ENCODE assay signal across 8 mouse cellular contexts in genomic region chr5:110447720-110448435, GRCm38 (mm10). TPM values are rescaled to one million over a fixed set of nuclear protein-coding genes. Genes with fewer than 3 reads are reported as not detected.
DNase-seq lines count a peak whose midpoint lies in the region; ATAC-seq and TF ChIP-seq lines count a peak whose summit lies in the region.

No protein-coding gene starts in this region.

- no peak overlapping the region for H3K27ac ChIP-seq in embryonic fibroblast, embryonic 13.5 days (ENCODE audit: insufficient read depth, low read length)
- H3K27ac ChIP-seq in hindbrain, embryonic 16.5 days (ENCODE audit: low read depth, low read length): peak overlapping the region; percentile 80
- peak overlapping the region; percentile 87 for H3K27ac ChIP-seq in liver, embryonic 15.5 days (replicated peaks)
- peak overlapping the region; percentile 66 for H3K27ac ChIP-seq in neural tube, embryonic 14.5 days (ENCODE audit: low read depth, low read length)

- no peaks in the 10 kb centered on the region for H3K27me3 ChIP-seq in hindbrain, embryonic 16.5 days (replicated peaks; ENCODE audit: control insufficient read depth, insufficient read depth, low read length)
- H3K27me3 ChIP-seq in liver, embryonic 15.5 days: peaks cover 24% of the 10 kb centered on the region; the same call in 1 of the 2 replicates
- H3K27me3 ChIP-seq in neural tube, embryonic 14.5 days (ENCODE audit: control insufficient read depth, insufficient read depth, low read length): no peaks in the 10 kb centered on the region

- H3K9me3 ChIP-seq in hindbrain, embryonic 16.5 days (ENCODE audit: control insufficient read depth, low read length): no peaks in the 10 kb centered on the region
- no peaks in the 10 kb centered on the region for H3K9me3 ChIP-seq in liver, embryonic 15.5 days (replicated peaks)
- no peaks in the 10 kb centered on the region for H3K9me3 ChIP-seq in neural tube, embryonic 14.5 days (ENCODE audit: control insufficient read depth, low read length)

- peak overlapping the region; percentile 89 for H3K4me3 ChIP-seq in embryonic fibroblast, embryonic 13.5 days (ENCODE audit: insufficient read depth, low read length)
- peak overlapping the region; percentile 96 for H3K4me3 ChIP-seq in hindbrain, embryonic 16.5 days (ENCODE audit: low read length)
- H3K4me3 ChIP-seq in liver, embryonic 15.5 days (replicated peaks): peak overlapping the region; percentile 97
- H3K4me3 ChIP-seq in neural tube, embryonic 14.5 days (ENCODE audit: low read depth, low read length): peak overlapping the region; percentile 85

- peak; percentile 46 for ATAC-seq in hindbrain, embryonic 16.5 days
- ATAC-seq in liver, embryonic 15.5 days (ENCODE audit: insufficient read depth): peak; percentile 40
- peak; percentile 56 for ATAC-seq in neural tube, embryonic 14.5 days (ENCODE audit: low read depth)

- 0 out of 2 replicates have a peak, but pooled peaks cover 5% of the 10 kb centered on the region for H3K4me1 ChIP-seq in embryonic fibroblast, embryonic 13.5 days (ENCODE audit: control insufficient read depth, insufficient read depth, low read length)
- H3K4me1 ChIP-seq in hindbrain, embryonic 16.5 days (ENCODE audit: control insufficient read depth, insufficient read depth, low read depth, low read length): peaks cover 15% of the 10 kb centered on the region
- peaks cover 41% of the 10 kb centered on the region for H3K4me1 ChIP-seq in liver, embryonic 15.5 days (replicated peaks)
- H3K4me1 ChIP-seq in neural tube, embryonic 14.5 days (ENCODE audit: control insufficient read depth, insufficient read depth, low read length): peaks cover 17% of the 10 kb centered on the region

- peak overlapping the region; percentile 92 for H3K9ac ChIP-seq in hindbrain, embryonic 16.5 days (ENCODE audit: low read depth, low read length)
- peak overlapping the region; percentile 93 for H3K9ac ChIP-seq in liver, embryonic 15.5 days
- H3K9ac ChIP-seq in neural tube, embryonic 14.5 days (replicated peaks; ENCODE audit: low read depth, low read length): peak overlapping the region; percentile 87

- DNase-seq in heart, adult 18-20 months: peak; percentile 27 to 47
- DNase-seq in heart, adult 9 months (ENCODE audit: low spot score in 2 of 2): no peak
- DNase-seq in adipocyte (ENCODE audit: low spot score): peak; percentile 31
- no peak for DNase-seq in layer of hippocampus, adult 9-10 months (ENCODE audit: low spot score)

- 0% methylated on average over 63 of the region's 98 CpGs for WGBS in hindbrain, embryonic 16.5 days
- 0% methylated on average over 88 of the region's 98 CpGs for WGBS in liver, embryonic 15.5 days (ENCODE audit: insufficient replicate concordance)
- under 1% methylated on average over 92 of the region's 98 CpGs for WGBS in neural tube, embryonic 14.5 days

- H3K4me2 ChIP-seq in hindbrain, embryonic 16.5 days (ENCODE audit: low read length): peak overlapping the region; percentile 76
- peak overlapping the region; percentile 95 for H3K4me2 ChIP-seq in liver, embryonic 15.5 days
- H3K4me2 ChIP-seq in neural tube, embryonic 14.5 days (ENCODE audit: low read depth, low read length): peak overlapping the region; percentile 71

- TF ChIP-seq CTCF in embryonic fibroblast, embryonic 13.5 days (IDR thresholded peaks at IDR 0.05; ENCODE audit: borderline replicate concordance, insufficient read depth, low read length): no peak

- H3K36me3 ChIP-seq in hindbrain, embryonic 16.5 days (ENCODE audit: control insufficient read depth, insufficient read depth, low read length): no peaks in the 10 kb centered on the region
- H3K36me3 ChIP-seq in liver, embryonic 15.5 days (replicated peaks): no peaks in the 10 kb centered on the region
- no peaks in the 10 kb centered on the region for H3K36me3 ChIP-seq in neural tube, embryonic 14.5 days (ENCODE audit: control insufficient read depth, insufficient read depth, low read length)

- no peak for TF ChIP-seq POLR2A in embryonic fibroblast, embryonic 13.5 days (IDR thresholded peaks at IDR 0.05; ENCODE audit: low read depth, low read length)

RNA-seq across cellular contexts. Expression of gene Fbrsl1, which starts 0.4 kb away (rescaled TPM):
- 10 to 100 TPM; 44.9 to 50.1 TPM for total RNA-seq in heart, adult 18-20 months (2021)
- polyA plus RNA-seq in embryonic fibroblast, embryonic 13.5 days (2011; ENCODE audit: insufficient read length, low read depth, missing spikeins): 11.4 and 13.3 TPM in 2 replicates
- polyA plus RNA-seq in hindbrain, embryonic 16.5 days (2015; fragmentation: Nextera tagmentation; extraction: Ambion mirVana): 10.7 and 13.6 TPM in 2 replicates
- 4.1 and 4.9 TPM in 2 replicates for polyA plus RNA-seq in liver, embryonic 15.5 days (2015; fragmentation: Nextera tagmentation; extraction: Ambion mirVana)
- 21.2 and 23.5 TPM in 2 replicates for polyA plus RNA-seq in neural tube, embryonic 14.5 days (2014; fragmentation: Nextera tagmentation; extraction: Ambion mirVana)

Comparison
In these comparisons a context has a peak if more than half of its experiments do, and no peak if none do; other contexts are left out.
1. DNase-seq: peak in heart, adult 18-20 months (2 of 2) and adipocyte (single experiment); none in heart, adult 9 months (0 of 2) and layer of hippocampus, adult 9-10 months (single experiment).
2. Peak in every context shown above with its lines, with median percentiles within 50 percentile points of each other: H3K4me3 ChIP-seq, ATAC-seq, H3K4me2 ChIP-seq and H3K9ac ChIP-seq.